Mouse (Mus musculus): ENCODE data around the gene Serpina3g. TPM values are rescaled to one million over a fixed set of nuclear protein-coding genes. Genes with fewer than 3 reads are reported as not detected.
A peak's percentile ranks its signal among the peaks of the same experiment; 100 is the strongest.

Serpina3g gene
- total and polyA plus RNA-seq, 3 experiments = 1.4 to 13.9 (median 11.7) TPM

DNA sequence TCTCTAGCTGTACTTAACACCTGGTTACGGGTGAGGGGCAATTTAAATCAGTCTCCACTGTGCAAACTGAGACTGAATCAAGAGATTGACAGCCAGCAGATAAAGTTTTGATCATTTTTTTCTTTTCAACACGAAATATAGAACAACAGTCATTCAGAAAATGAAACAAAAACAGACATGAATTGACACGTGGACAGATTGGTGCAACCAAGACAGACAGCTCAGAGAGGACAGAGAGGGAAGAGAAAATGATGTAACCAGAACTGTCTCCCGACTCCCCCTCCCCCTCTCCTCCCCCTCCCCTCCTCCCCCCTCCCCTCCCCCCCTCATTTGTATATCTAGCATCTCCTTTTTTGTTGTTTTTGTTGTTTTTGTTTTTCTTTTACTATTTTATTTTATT lies 53.8 kb downstream of the Serpina3g start:
- H3K4me1 ChIP-seq (ENCODE audit: control insufficient read depth in 1 of 2, insufficient read depth in 2 of 2) = peaks cover 0 to 6% of the 10 kb centered on the region in 2 experiments; a peak in 2 of 4 replicates
- TF ChIP-seq ZKSCAN1 (IDR thresholded peaks at IDR 0.05; ENCODE audit: borderline replicate concordance, low read depth, low read length) (no peak), USF1 (IDR thresholded peaks at IDR 0.05; ENCODE audit: low read depth, low read length) (peak; percentile 35; the same call in 1 of the 2 replicates), NRF1 (IDR thresholded peaks at IDR 0.05; ENCODE audit: low read depth, low read length) (no peak), ZNF384 (IDR thresholded peaks at IDR 0.05; ENCODE audit: low read depth, low read length) (peak; percentile 75), ZMIZ1 (IDR thresholded peaks at IDR 0.05; ENCODE audit: low read depth, low read length) (no peak), MAX (IDR thresholded peaks at IDR 0.05; ENCODE audit: low read length) (peak; percentile 74), TCF12 (IDR thresholded peaks at IDR 0.05; ENCODE audit: low read depth, low read length) (no peak), IRF4 (IDR thresholded peaks at IDR 0.05; ENCODE audit: low read depth, low read length) (peak; percentile 89), JUND (conservative IDR thresholded peaks at IDR 0.05; ENCODE audit: low read depth, low read length) (peak; percentile 84), KAT2A (IDR thresholded peaks at IDR 0.05; ENCODE audit: insufficient replicate concordance, low read length) (no peak), ZC3H11A (IDR thresholded peaks at IDR 0.05; ENCODE audit: low read depth, low read length) (no peak), SMC3 (IDR thresholded peaks at IDR 0.05; ENCODE audit: low read depth, low read length) (no peak), NELFE (IDR thresholded peaks at IDR 0.05; ENCODE audit: low read depth, low read length) (no peak), MYC (IDR thresholded peaks at IDR 0.05; ENCODE audit: low read depth, low read length) (peak; percentile 92), RCOR1 (conservative IDR thresholded peaks at IDR 0.05; ENCODE audit: low read depth, low read length) (no peak), GABPA (IDR thresholded peaks at IDR 0.05; ENCODE audit: insufficient replicate concordance, low read depth, low read length) (no peak), SIN3A (IDR thresholded peaks at IDR 0.05; ENCODE audit: low read length) (no peak), MAZ (IDR thresholded peaks at IDR 0.05; ENCODE audit: low read depth, low read length) (peak; percentile 53; the same call in 1 of the 2 replicates), JUN (IDR thresholded peaks at IDR 0.05; ENCODE audit: insufficient read depth, low read depth, low read length) (peak; percentile 59; the same call in 1 of the 2 replicates), EP300 (IDR thresholded peaks at IDR 0.05; ENCODE audit: low read length) (peak; percentile 66), ELF1 (IDR thresholded peaks at IDR 0.05; ENCODE audit: low read depth, low read length) (no peak), ETS1 (conservative IDR thresholded peaks at IDR 0.05; ENCODE audit: low read depth, low read length) (peak; percentile 86), PAX5 (IDR thresholded peaks at IDR 0.05; ENCODE audit: low read length) (no peak), BHLHE40 (IDR thresholded peaks at IDR 0.05; ENCODE audit: low read depth, low read length) (peak; percentile 80), CHD2 (IDR thresholded peaks at IDR 0.05; ENCODE audit: low read length) (0 out of 2 replicates have a peak, but pooled peaks have one; percentile 22), MEF2A (IDR thresholded peaks at IDR 0.05; ENCODE audit: borderline replicate concordance, low read depth, low read length) (peak; percentile 52; the same call in 1 of the 2 replicates), POLR2A (IDR thresholded peaks at IDR 0.05; ENCODE audit: low read depth, low read length) (no peak), HCFC1 (IDR thresholded peaks at IDR 0.05; ENCODE audit: low read depth, low read length) (peak; percentile 33; the same call in 1 of the 2 replicates), CHD1 (IDR thresholded peaks at IDR 0.05; ENCODE audit: low read depth, low read length) (no peak), UBTF (IDR thresholded peaks at IDR 0.05; ENCODE audit: low read depth, low read length) (no peak), USF2 (conservative IDR thresholded peaks at IDR 0.05; ENCODE audit: low read depth, low read length) (no peak), MXI1 (IDR thresholded peaks at IDR 0.05; ENCODE audit: low read depth, low read length) (peak; percentile 31; the same call in 1 of the 2 replicates)
- H3K9ac ChIP-seq (ENCODE audit: insufficient read depth, low read depth) = no peak overlapping the region
- H3K36me3 ChIP-seq (replicated peaks in 1 of 2; ENCODE audit: control insufficient read depth in 1 of 2, insufficient read depth in 1 of 2, low read length in 1 of 2) = no peaks in the 10 kb centered on the region
- H3K27me3 ChIP-seq (replicated peaks) = no peaks in the 10 kb centered on the region
- peak overlapping the region; percentile 71 for H3K4me2 ChIP-seq (ENCODE audit: insufficient read depth, low read depth, poor library complexity, severe bottlenecking)
- no peak overlapping the region for H3K27ac ChIP-seq (ENCODE audit: insufficient read depth, low read depth)
- dilution Hi-C loops (cut with MboI; ENCODE audit: extremely low pct_ligation_motif_present, extremely low pct_unique_long_range_greater_than_20kb, low sequenced_read_pairs) = no loop called here
- in situ Hi-C loops (cut with MboI; ENCODE audit: low pct_ligation_motif_present, low pct_unique_long_range_greater_than_20kb, low sequenced_read_pairs) = no loop called here
- H3K9me3 ChIP-seq (replicated peaks; ENCODE audit: low read length) = no peaks in the 10 kb centered on the region
- H3K79me2 ChIP-seq (replicated peaks; ENCODE audit: control insufficient read depth, extremely low read depth, insufficient read depth, poor library complexity, severe bottlenecking) = no peaks in the 10 kb centered on the region
- no peak overlapping the region for H3K4me3 ChIP-seq (replicated peaks in 1 of 3; ENCODE audit: low read depth in 2 of 3, low read length in 2 of 3, poor library complexity in 1 of 3)
- peak; percentile 54 for DNase-seq (ENCODE audit: extremely low read depth)

Measured in CH12.LX (cell line).